Mouse (Mus musculus) testis, adult 2 months (tissue): ENCODE results near the gene Brca2. TPM values are rescaled to one million over a fixed set of nuclear protein-coding genes. Genes with fewer than 3 reads are reported as not detected.

ENCODE experiments used
- H3K27ac ChIP-seq: fragments of 200-500 bp; 2 replicates; pipeline ENCODE4 v1.5.1; 2012; ENCODE audit warnings: low read depth, low read length; ENCODE audit not compliant: control insufficient read depth, insufficient read depth
- H3K27me3 ChIP-seq: fragments of 200-500 bp; 2 replicates; pipeline ENCODE4 v1.6.1; 2012; ENCODE audit warnings: mild to moderate bottlenecking, low read length, moderate library complexity; ENCODE audit not compliant: control insufficient read depth, insufficient read depth
- H3K36me3 ChIP-seq: fragments of 200-500 bp; 2 replicates; pipeline ENCODE4 v1.6.1; 2012; ENCODE audit warnings: mild to moderate bottlenecking, low read length; ENCODE audit not compliant: control insufficient read depth, insufficient read depth
- H3K4me1 ChIP-seq: fragments of 200-500 bp; 2 replicates; pipeline ENCODE4 v1.6.1; 2012; ENCODE audit warnings: low read length; ENCODE audit not compliant: control insufficient read depth, insufficient read depth
- H3K4me3 ChIP-seq: fragments of 200-500 bp; 2 replicates; pipeline ENCODE4 v1.5.1; 2012; ENCODE audit warnings: low read depth, mild to moderate bottlenecking, low read length, moderate library complexity, mixed read lengths; ENCODE audit not compliant: control insufficient read depth
- CTCF ChIP-seq: fragments of 200-500 bp; IDR thresholded peaks from 2 replicates; pipeline ENCODE4 v1.5.1; 2012; ENCODE audit warnings: low read depth, mild to moderate bottlenecking, inconsistent platforms, low read length, moderate library complexity; ENCODE audit not compliant: control insufficient read depth, insufficient read depth, insufficient replicate concordance
- POLR2A ChIP-seq: fragments of 200-500 bp; IDR thresholded peaks from 2 replicates; pipeline ENCODE4 v1.6.1; 2012; ENCODE audit warnings: low read depth, mild to moderate bottlenecking, inconsistent platforms, low read length, moderate library complexity; ENCODE audit not compliant: control insufficient read depth
- polyA plus RNA-seq: library from polyadenylated mRNA; depleted of rRNA; stranded (reverse); fragments of >200 nt; gene quantifications from 2 replicates; pipeline ENCODE4 v1.2.3, GENCODE M21; 2012

The Brca2 gene
- polyA plus RNA-seq, 1 experiment: 27.9 TPM

- H3K36me3 ChIP-seq: no peaks in the 10 kb centered on the region
- TF ChIP-seq POLR2A: no peak
- TF ChIP-seq CTCF: no peak
- no peaks in the 10 kb centered on the region for H3K27me3 ChIP-seq
- no peak overlapping the region for H3K27ac ChIP-seq
- peak overlapping the region; percentile 25; the same call in 1 of the 2 replicates for H3K4me3 ChIP-seq
- H3K4me1 ChIP-seq: peaks cover 8% of the 10 kb centered on the region
These were observed 76.0 kb downstream of the Brca2 start for GRCm38 (mm10) chr5:150598202-150599119.

GRCm38 (mm10) chr5:150599301-150600294 lies 77.2 kb downstream of the Brca2 start:
- no peak for TF ChIP-seq POLR2A
- no peak for TF ChIP-seq CTCF
- no peak overlapping the region for H3K4me3 ChIP-seq
- H3K36me3 ChIP-seq: no peaks in the 10 kb centered on the region
- H3K4me1 ChIP-seq: peaks cover 5% of the 10 kb centered on the region
- no peaks in the 10 kb centered on the region for H3K27me3 ChIP-seq
- no peak overlapping the region for H3K27ac ChIP-seq

GRCm38 (mm10) chr5:150600554-150601440 lies 78.4 kb downstream of the Brca2 start:
- Histone ChIP-seq H3K27ac (no peak overlapping the region), H3K27me3 (no peaks in the 10 kb centered on the region), H3K4me3 (no peak overlapping the region), H3K4me1 (peaks cover 2% of the 10 kb centered on the region; the same call in 1 of the 2 replicates), H3K36me3 (no peaks in the 10 kb centered on the region)
- no peak for TF ChIP-seq CTCF
- TF ChIP-seq POLR2A: no peak

DNA sequence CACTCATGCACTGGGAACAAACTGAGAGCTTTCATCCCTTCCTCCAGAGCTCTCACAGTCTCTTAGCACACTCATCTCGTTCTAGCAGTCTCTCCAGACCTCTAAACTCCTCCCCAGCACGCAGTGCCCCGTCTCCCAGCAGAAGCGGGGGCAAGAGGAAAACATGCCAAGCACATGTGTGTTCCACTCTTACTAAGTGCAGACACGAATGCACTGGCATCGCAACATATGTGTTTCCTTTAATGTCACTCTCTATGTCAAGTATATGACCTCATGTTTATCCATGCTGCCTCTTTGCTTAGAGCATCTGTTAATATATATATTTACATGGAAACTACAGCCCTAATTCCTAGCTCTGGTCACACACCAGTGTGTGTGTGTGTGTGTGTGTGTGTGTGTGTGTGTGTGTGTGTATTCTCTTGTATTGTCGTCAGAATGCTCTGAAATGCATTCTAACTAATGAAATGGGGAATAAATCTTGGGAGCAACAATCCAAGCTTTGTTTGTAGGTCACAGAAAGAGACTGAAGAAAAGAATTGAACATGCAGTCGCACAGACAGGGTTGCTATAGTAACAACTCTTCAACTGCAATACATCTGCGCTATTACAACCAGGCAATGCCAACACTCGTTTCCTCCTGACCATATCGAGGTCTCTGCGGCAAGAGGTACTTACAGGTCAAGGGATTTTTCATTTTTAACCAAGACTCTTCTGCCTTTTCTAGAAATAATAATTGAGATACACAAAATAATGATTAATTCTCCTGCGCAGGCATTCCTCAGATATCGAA lies 79.2 kb downstream of the Brca2 start:
- TF ChIP-seq CTCF (no peak), POLR2A (no peak)

GRCm38 (mm10) chr5:150606131-150606530 lies 83.7 kb downstream of the Brca2 start:
- Histone ChIP-seq H3K27me3 (no peaks in the 10 kb centered on the region), H3K36me3 (no peaks in the 10 kb centered on the region), H3K4me3 (no peak overlapping the region), H3K4me1 (no peaks in the 10 kb centered on the region), H3K27ac (no peak overlapping the region)
- no peak for TF ChIP-seq CTCF
- TF ChIP-seq POLR2A: no peak

More for the DNA sequence above, 79.2 kb downstream of the Brca2 start:
- no peak overlapping the region for H3K4me3 ChIP-seq
- no peak overlapping the region for H3K27ac ChIP-seq
- H3K27me3 ChIP-seq: no peaks in the 10 kb centered on the region
- peaks cover 2% of the 10 kb centered on the region; the same call in 1 of the 2 replicates for H3K4me1 ChIP-seq
- H3K36me3 ChIP-seq: no peaks in the 10 kb centered on the region

- Histone ChIP-seq H3K36me3 (no peaks in the 10 kb centered on the region), H3K27me3 (no peaks in the 10 kb centered on the region), H3K27ac (no peak overlapping the region), H3K4me3 (no peak overlapping the region), H3K4me1 (no peaks in the 10 kb centered on the region)
- TF ChIP-seq POLR2A (no peak), CTCF (no peak)
These were observed 85.2 kb downstream of the Brca2 start for GRCm38 (mm10) chr5:150607631-150608030.

DNA sequence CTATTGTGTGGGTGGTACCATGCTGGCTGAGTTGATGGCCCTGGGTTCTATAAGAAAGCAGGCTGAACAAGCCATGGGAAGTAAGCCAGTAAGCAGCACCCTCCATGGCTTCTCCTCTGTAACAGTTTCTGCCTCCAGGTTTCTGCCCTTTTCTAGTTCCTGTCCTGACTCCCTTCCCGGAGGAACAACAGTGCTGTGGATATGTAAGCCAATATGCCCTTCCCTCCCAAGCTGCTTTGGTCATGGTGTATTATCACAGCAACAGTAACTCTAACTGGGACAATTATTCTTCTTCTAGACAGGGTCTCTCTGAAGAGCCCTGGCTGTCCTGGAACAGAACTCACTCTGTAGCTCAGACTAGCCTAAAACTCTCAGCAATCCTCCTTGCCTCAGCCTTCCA lies 88.7 kb downstream of the Brca2 start:
- Histone ChIP-seq H3K27me3 (no peaks in the 10 kb centered on the region), H3K36me3 (no peaks in the 10 kb centered on the region), H3K4me3 (no peak overlapping the region), H3K27ac (no peak overlapping the region), H3K4me1 (no peaks in the 10 kb centered on the region)
- TF ChIP-seq CTCF: no peak
- no peak for TF ChIP-seq POLR2A
